Comparison of ENCODE assay signal across 7 mouse cellular contexts in genomic region chr10:86301117-86301490, GRCm38 (mm10). TPM values are rescaled to one million over a fixed set of nuclear protein-coding genes. Genes with fewer than 3 reads are reported as not detected.
DNase-seq lines count a peak whose midpoint lies in the region; ATAC-seq and TF ChIP-seq lines count a peak whose summit lies in the region.

No protein-coding gene starts in this region.

- H3K27ac ChIP-seq in liver, adult 2 months (replicated peaks; ENCODE audit: insufficient read depth, low read depth, low read length) = peak overlapping the region; percentile 22; the same call in 1 of the 2 replicates
- H3K27ac ChIP-seq in embryonic fibroblast, embryonic 13.5 days (ENCODE audit: insufficient read depth, low read length) = peak overlapping the region; percentile 72
- peak overlapping the region; percentile 49 for H3K27ac ChIP-seq in neural tube, embryonic 15.5 days (replicated peaks)

- no peak for DNase-seq in liver, adult 2 months (ENCODE audit: extremely low read depth, low read depth, low spot score)
- no peak for DNase-seq in liver
- DNase-seq in kidney, postnatal 14 days = peak; percentile 41
- no peak for DNase-seq in cerebellum, adult 8-10 months

- 10% methylated on average over 10 of the region's 10 CpGs for WGBS in liver, adult 2 months
- 3% methylated on average over 10 of the region's 10 CpGs for WGBS in neural tube, embryonic 15.5 days

- H3K9ac ChIP-seq in liver, adult 2 months (ENCODE audit: low read depth, low read length) = peak overlapping the region; percentile 82; the same call in 1 of the 2 replicates
- peak overlapping the region; percentile 57 for H3K9ac ChIP-seq in neural tube, embryonic 15.5 days (replicated peaks)

- no peaks in the 10 kb centered on the region for H3K4me1 ChIP-seq in liver, adult 2 months (ENCODE audit: control insufficient read depth, insufficient read depth, low read length)
- H3K4me1 ChIP-seq in embryonic fibroblast, embryonic 13.5 days (ENCODE audit: control insufficient read depth, insufficient read depth, low read length) = peaks cover 2% of the 10 kb centered on the region; the same call in 1 of the 2 replicates
- peaks cover 42% of the 10 kb centered on the region for H3K4me1 ChIP-seq in neural tube, embryonic 15.5 days

- 0 out of 2 replicates have a peak, but pooled peaks cover 3% of the 10 kb centered on the region for H3K79me2 ChIP-seq in liver, adult 2 months (ENCODE audit: control insufficient read depth, insufficient read depth, low read length)

- no peak for TF ChIP-seq POLR2A in liver, adult 2 months (IDR thresholded peaks at IDR 0.05; ENCODE audit: extremely low read depth, insufficient read depth, low read length)
- TF ChIP-seq POLR2A in embryonic fibroblast, embryonic 13.5 days (IDR thresholded peaks at IDR 0.05; ENCODE audit: low read depth, low read length) = no peak

- no peaks in the 10 kb centered on the region for H3K36me3 ChIP-seq in liver, adult 2 months (ENCODE audit: control insufficient read depth, insufficient read depth, low read length)
- no peaks in the 10 kb centered on the region for H3K36me3 ChIP-seq in neural tube, embryonic 15.5 days

- ATAC-seq in neural tube, embryonic 15.5 days (ENCODE audit: low FRiP score) = no peak
- no peak for ATAC-seq in inflammation-experienced regulatory T-cells, adult 6 months

- TF ChIP-seq CTCF in liver, adult 2 months (IDR thresholded peaks at IDR 0.05; ENCODE audit: low read depth, low read length) = no peak
- no peak for TF ChIP-seq CTCF in embryonic fibroblast, embryonic 13.5 days (IDR thresholded peaks at IDR 0.05; ENCODE audit: borderline replicate concordance, insufficient read depth, low read length)

- peak overlapping the region; percentile 96 for H3K4me2 ChIP-seq in neural tube, embryonic 15.5 days

- H3K4me3 ChIP-seq in liver, adult 2 months (ENCODE audit: insufficient read depth, low read depth, low read length) = peak overlapping the region; percentile 65
- peak overlapping the region; percentile 71 for H3K4me3 ChIP-seq in embryonic fibroblast, embryonic 13.5 days (ENCODE audit: insufficient read depth, low read length)
- peak overlapping the region; percentile 51 for H3K4me3 ChIP-seq in neural tube, embryonic 15.5 days (replicated peaks)

- H3K9me3 ChIP-seq in neural tube, embryonic 15.5 days (replicated peaks) = no peaks in the 10 kb centered on the region

- H3K27me3 ChIP-seq in liver, adult 2 months (ENCODE audit: control insufficient read depth, insufficient read depth, low read length) = no peaks in the 10 kb centered on the region; the same call in 1 of the 2 replicates
- peaks cover 7% of the 10 kb centered on the region for H3K27me3 ChIP-seq in neural tube, embryonic 15.5 days (replicated peaks)

RNA-seq across cellular contexts. Expression of gene Timp3, which starts 0.9 kb away (rescaled TPM):
- 12.8 and 17.6 TPM in 2 replicates for total RNA-seq in liver, adult 2 months (2014; rRNA removed)
- polyA plus RNA-seq in liver, adult 2 months (2012; rRNA removed) = 5.2 and 5.6 TPM in 2 replicates
- 657 and 704 TPM in 2 replicates for polyA plus RNA-seq in embryonic fibroblast, embryonic 13.5 days (2011; ENCODE audit: insufficient read length, low read depth, missing spikeins)
- polyA plus RNA-seq in neural tube, embryonic 15.5 days (2015; fragmentation: Nextera tagmentation; extraction: Ambion mirVana) = 51.6 and 57.1 TPM in 2 replicates
- not detected for polyA plus RNA-seq in inflammation-experienced regulatory T-cells, adult 6 months (2017; shearing (Covaris generic))

Comparison
In these comparisons a context has a peak if more than half of its experiments do, and no peak if none do; other contexts are left out.
1. H3K27ac ChIP-seq: peak in every context shown above with its lines; median percentile 72 in embryonic fibroblast, embryonic 13.5 days; 49 in neural tube, embryonic 15.5 days; 22 in liver, adult 2 months.
2. RNA of gene Timp3, which starts 0.9 kb away (polyA plus RNA-seq): 657 to 704 TPM in embryonic fibroblast, embryonic 13.5 days; 51.6 to 57.1 TPM in neural tube, embryonic 15.5 days, 5.2 to 5.6 TPM in liver, adult 2 months and not detected in inflammation-experienced regulatory T-cells, adult 6 months; every median in the first group is over 10 times any median in the second.
3. Peak in every context shown above with its lines, with median percentiles within 50 percentile points of each other: H3K4me3 ChIP-seq.